Mouse (Mus musculus) cerebellum, adult 2 months (tissue): Measurements from ENCODE around the gene Cdk19.

Experiments
- CTCF ChIP-seq: fragments of 200-500 bp; IDR thresholded peaks from 2 replicates; pipeline ENCODE4 v1.5.1; 2011; ENCODE audit warnings: low read depth, mild to moderate bottlenecking, control low read depth, low read length, moderate library complexity, borderline replicate concordance; ENCODE audit not compliant: insufficient read depth
- POLR2A ChIP-seq: fragments of 200-500 bp; IDR thresholded peaks from 2 replicates; pipeline ENCODE4 v1.6.1; 2011; ENCODE audit warnings: low read length, control low read depth, borderline replicate concordance; ENCODE audit not compliant: insufficient read depth

DNA sequence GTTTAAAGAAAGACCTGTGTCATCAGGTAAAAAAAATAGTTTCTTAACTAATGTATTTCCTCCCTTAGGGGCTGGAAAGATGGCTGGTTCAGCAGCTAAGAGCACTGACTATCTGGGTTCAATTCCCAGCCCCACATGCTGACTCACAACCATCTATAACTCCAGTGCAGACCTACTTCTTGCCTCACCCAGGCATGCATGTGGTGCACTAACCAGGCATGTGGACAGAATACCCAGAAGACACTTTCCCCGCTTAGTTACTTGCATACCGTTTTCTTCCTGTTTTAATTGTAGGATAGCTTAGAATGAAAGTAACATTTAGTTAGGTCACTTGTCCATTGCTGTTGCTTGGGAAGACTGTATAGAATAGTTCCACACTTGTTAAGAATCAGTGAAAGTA lies 72.0 kb downstream of the Cdk19 start:
- TF ChIP-seq CTCF (no peak), POLR2A (no peak)
